Mouse (Mus musculus) olfactory bulb, adult 2 months (tissue): ENCODE measurements around the gene Creb5.

ENCODE experiments used
- CTCF ChIP-seq: fragments of 200-500 bp; IDR thresholded peaks from 2 replicates; pipeline ENCODE4 v1.5.1; 2012; ENCODE audit warnings: low read depth, mild to moderate bottlenecking, low read length, moderate library complexity; ENCODE audit not compliant: insufficient read depth
- POLR2A ChIP-seq: fragments of 200-500 bp; IDR thresholded peaks from 2 replicates; pipeline ENCODE4 v1.6.1; 2012; ENCODE audit warnings: mild to moderate bottlenecking, low read depth, low read length, moderate library complexity; ENCODE audit not compliant: insufficient read depth

- TF ChIP-seq CTCF, result no peak
- TF ChIP-seq POLR2A, result no peak
Observed at GRCm38 (mm10) chr6:53644056-53644455, 357.0 kb downstream of the Creb5 start.
